Mouse (Mus musculus): ENCODE data around the gene Ccn1. TPM values are rescaled to one million over a fixed set of nuclear protein-coding genes. Genes with fewer than 3 reads are reported as not detected.

Gene Ccn1
- polyA plus RNA-seq, 1 experiment: 51.6 TPM

- H3K4me3 ChIP-seq (ENCODE audit: insufficient read depth, low read depth, low read length): no peak overlapping the region
- H3K4me1 ChIP-seq (ENCODE audit: control insufficient read depth, insufficient read depth, insufficient read length, low read length): peaks cover 4% of the 10 kb centered on the region
- H3K27ac ChIP-seq (replicated peaks; ENCODE audit: low read depth, low read length): no peak overlapping the region
These were observed 4.2 kb upstream of the Ccn1 start for GRCm38 (mm10) chr3:145654028-145654427.

GRCm38 (mm10) chr3:145653191-145653940 is 3.6 kb upstream of the Ccn1 start:
- Histone ChIP-seq H3K4me1 (ENCODE audit: control insufficient read depth, insufficient read depth, insufficient read length, low read length) (peaks cover 4% of the 10 kb centered on the region), H3K27ac (replicated peaks; ENCODE audit: low read depth, low read length) (peak overlapping the region; percentile 83), H3K4me3 (ENCODE audit: insufficient read depth, low read depth, low read length) (peak overlapping the region; percentile 76)

GRCm38 (mm10) chr3:145652322-145653131 is 2.7 kb upstream of the Ccn1 start:
- peaks cover 9% of the 10 kb centered on the region for H3K4me1 ChIP-seq (ENCODE audit: control insufficient read depth, insufficient read depth, insufficient read length, low read length)
- H3K27ac ChIP-seq (replicated peaks; ENCODE audit: low read depth, low read length): peak overlapping the region; percentile 83
- H3K4me3 ChIP-seq (ENCODE audit: insufficient read depth, low read depth, low read length): peak overlapping the region; percentile 76

GRCm38 (mm10) chr3:145651978-145652321 is 2.2 kb upstream of the Ccn1 start:
- peaks cover 11% of the 10 kb centered on the region for H3K4me1 ChIP-seq (ENCODE audit: control insufficient read depth, insufficient read depth, insufficient read length, low read length)
- H3K27ac ChIP-seq (replicated peaks; ENCODE audit: low read depth, low read length): peak overlapping the region; percentile 83
- peak overlapping the region; percentile 76 for H3K4me3 ChIP-seq (ENCODE audit: insufficient read depth, low read depth, low read length)

GRCm38 (mm10) chr3:145651029-145651977 is 1.5 kb upstream of the Ccn1 start:
- H3K4me1 ChIP-seq (ENCODE audit: control insufficient read depth, insufficient read depth, insufficient read length, low read length): peaks cover 11% of the 10 kb centered on the region
- peak overlapping the region; percentile 89 for H3K4me3 ChIP-seq (ENCODE audit: insufficient read depth, low read depth, low read length)
- peak overlapping the region; percentile 83 for H3K27ac ChIP-seq (replicated peaks; ENCODE audit: low read depth, low read length)

GRCm38 (mm10) chr3:145650298-145651011 is 674 bp upstream of the Ccn1 start:
- Histone ChIP-seq H3K4me1 (ENCODE audit: control insufficient read depth, insufficient read depth, insufficient read length, low read length) (peaks cover 11% of the 10 kb centered on the region), H3K4me3 (ENCODE audit: insufficient read depth, low read depth, low read length) (peak overlapping the region; percentile 89), H3K27ac (replicated peaks; ENCODE audit: low read depth, low read length) (peak overlapping the region; percentile 99)

- Histone ChIP-seq H3K4me1 (ENCODE audit: control insufficient read depth, insufficient read depth, insufficient read length, low read length) (peaks cover 11% of the 10 kb centered on the region), H3K4me3 (ENCODE audit: insufficient read depth, low read depth, low read length) (peak overlapping the region; percentile 89), H3K27ac (replicated peaks; ENCODE audit: low read depth, low read length) (peak overlapping the region; percentile 97)
These were observed 560 bp downstream of the Ccn1 start for GRCm38 (mm10) chr3:145648991-145649851.

- Histone ChIP-seq H3K4me1 (ENCODE audit: control insufficient read depth, insufficient read depth, insufficient read length, low read length) (peaks cover 11% of the 10 kb centered on the region), H3K4me3 (ENCODE audit: insufficient read depth, low read depth, low read length) (peak overlapping the region; percentile 89), H3K27ac (replicated peaks; ENCODE audit: low read depth, low read length) (peak overlapping the region; percentile 97)
These were observed 1.5 kb downstream of the Ccn1 start for GRCm38 (mm10) chr3:145648097-145648931.

- Histone ChIP-seq H3K4me1 (ENCODE audit: control insufficient read depth, insufficient read depth, insufficient read length, low read length) (peaks cover 14% of the 10 kb centered on the region), H3K27ac (replicated peaks; ENCODE audit: low read depth, low read length) (no peak overlapping the region), H3K4me3 (ENCODE audit: insufficient read depth, low read depth, low read length) (peak overlapping the region; percentile 21; the same call in 1 of the 2 replicates)
These were observed 2.4 kb downstream of the Ccn1 start for GRCm38 (mm10) chr3:145647416-145647815.

- Histone ChIP-seq H3K4me3 (ENCODE audit: insufficient read depth, low read depth, low read length) (no peak overlapping the region), H3K27ac (replicated peaks; ENCODE audit: low read depth, low read length) (no peak overlapping the region), H3K4me1 (ENCODE audit: control insufficient read depth, insufficient read depth, insufficient read length, low read length) (peaks cover 10% of the 10 kb centered on the region)
These were observed 3.1 kb downstream of the Ccn1 start for GRCm38 (mm10) chr3:145646666-145647065.

- peaks cover 14% of the 10 kb centered on the region for H3K4me1 ChIP-seq (ENCODE audit: control insufficient read depth, insufficient read depth, insufficient read length, low read length)
- H3K4me3 ChIP-seq (ENCODE audit: insufficient read depth, low read depth, low read length): no peak overlapping the region
- H3K27ac ChIP-seq (replicated peaks; ENCODE audit: low read depth, low read length): no peak overlapping the region
These were observed 3.8 kb downstream of the Ccn1 start for GRCm38 (mm10) chr3:145646009-145646408.

- no peak overlapping the region for H3K4me3 ChIP-seq (ENCODE audit: insufficient read depth, low read depth, low read length)
- no peak overlapping the region for H3K27ac ChIP-seq (replicated peaks; ENCODE audit: low read depth, low read length)
- peaks cover 15% of the 10 kb centered on the region for H3K4me1 ChIP-seq (ENCODE audit: control insufficient read depth, insufficient read depth, insufficient read length, low read length)
These were observed 4.3 kb downstream of the Ccn1 start for GRCm38 (mm10) chr3:145645463-145645862.

GRCm38 (mm10) chr3:145642861-145643260 is 6.9 kb downstream of the Ccn1 start:
- peak overlapping the region; percentile 62 for H3K27ac ChIP-seq (replicated peaks; ENCODE audit: low read depth, low read length)
- no peak overlapping the region for H3K4me3 ChIP-seq (ENCODE audit: insufficient read depth, low read depth, low read length)

More at GRCm38 (mm10) chr3:145642861-145643260, 6.9 kb downstream of the Ccn1 start:
- peaks cover 15% of the 10 kb centered on the region for H3K4me1 ChIP-seq (ENCODE audit: control insufficient read depth, insufficient read depth, insufficient read length, low read length)

Measured in brown adipose tissue, adult 24 weeks (tissue).